Mouse (Mus musculus) Muller cell, postnatal 12 days (primary cell): ENCODE measurements at regions not wholly inside any gene's neighbourhood (a gene's known extent, or its start where the extent isn't known, plus 50 kb on each side); places are given as distances from the start of the nearest gene placed in this dataset.

Experiments
- DNase-seq: peaks from one replicate; pipeline ENCODE4 v3.0.0-alpha.2; 2015; ENCODE audit errors: inconsistent ontology term

- no peak for DNase-seq
Observed at GRCm38 (mm10) chrX:22898698-22899051, 466.2 kb downstream of the Klhl13 start.

- peak; percentile 39 for DNase-seq
Observed at GRCm38 (mm10) chrX:22898048-22898697, 466.7 kb downstream of the Klhl13 start.

GRCm38 (mm10) chrX:22869791-22870190 lies 495.1 kb downstream of the Klhl13 start:
- peak; percentile 54 for DNase-seq

- peak; percentile 47 for DNase-seq
Observed at GRCm38 (mm10) chrX:22849522-22850495, 515.1 kb downstream of the Klhl13 start.

- DNase-seq = no peak
Observed at GRCm38 (mm10) chrX:22848778-22849177, 516.1 kb downstream of the Klhl13 start.

GRCm38 (mm10) chrX:22833226-22833625 lies 531.7 kb downstream of the Klhl13 start:
- no peak for DNase-seq

- peak; percentile 79 for DNase-seq
Observed at GRCm38 (mm10) chrX:22805184-22805583, 559.7 kb downstream of the Klhl13 start.

GRCm38 (mm10) chrX:22769971-22770530 lies 594.8 kb downstream of the Klhl13 start:
- DNase-seq = no peak

- no peak for DNase-seq
Observed at GRCm38 (mm10) chrX:22739235-22739634, 625.6 kb downstream of the Klhl13 start.

GRCm38 (mm10) chrX:22698179-22698578 lies 666.7 kb downstream of the Klhl13 start:
- peak; percentile 68 for DNase-seq

GRCm38 (mm10) chrX:22657722-22658342 lies 707.0 kb downstream of the Klhl13 start:
- no peak for DNase-seq
